Mouse (Mus musculus): ENCODE measurements around the gene Smap1. TPM values are rescaled to one million over a fixed set of nuclear protein-coding genes. Genes with fewer than 3 reads are reported as not detected.

The Smap1 gene
- polyA plus RNA-seq, 1 experiment = 123 TPM

DNA sequence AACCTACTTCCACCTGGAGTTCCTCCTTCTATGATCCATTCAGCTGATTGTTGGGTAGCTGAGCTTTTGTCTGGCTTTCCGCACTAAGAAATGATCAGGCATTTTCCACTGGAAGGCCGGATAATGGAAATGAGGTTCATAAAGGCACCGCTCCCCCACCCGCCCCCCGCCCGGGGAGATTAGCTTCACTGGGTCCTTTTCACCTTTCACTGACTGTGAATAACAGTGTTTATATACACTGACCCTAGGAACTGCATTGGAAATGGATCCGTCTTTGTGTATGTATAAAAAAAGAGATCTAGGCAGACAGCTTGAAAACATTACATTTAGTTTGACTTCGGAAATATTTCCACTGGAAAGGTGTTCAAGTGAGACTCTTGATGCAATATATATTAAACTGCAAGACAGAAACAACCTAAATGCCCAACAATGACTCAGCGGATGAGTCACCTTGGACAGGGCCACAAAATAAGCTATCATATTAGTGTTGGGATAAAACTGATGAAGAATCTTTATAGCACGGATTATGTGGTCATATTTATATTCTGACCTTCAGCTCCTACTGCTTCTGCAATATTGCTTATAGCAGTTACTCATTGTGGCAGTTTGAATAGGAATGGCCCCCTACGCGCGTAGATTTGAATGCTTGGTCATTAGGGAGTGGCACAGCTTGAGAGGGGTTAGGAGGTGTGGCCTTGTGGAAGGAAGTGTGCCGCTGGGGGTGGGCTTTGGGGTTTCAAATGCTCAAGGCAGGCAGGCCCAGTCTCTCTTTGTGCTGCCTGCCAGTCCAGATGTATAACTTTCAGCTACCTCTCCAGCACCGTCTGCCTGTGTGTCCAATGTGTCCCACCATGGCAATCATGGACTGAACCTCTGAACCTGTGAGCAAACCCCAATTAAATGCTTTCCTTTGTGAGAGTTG lies 26.9 kb upstream of the Smap1 start:
- no peak overlapping the region for H3K27ac ChIP-seq (ENCODE audit: insufficient read depth, low read length)
- no peaks in the 10 kb centered on the region for H3K4me1 ChIP-seq (ENCODE audit: control insufficient read depth, insufficient read depth, low read length)
- H3K4me3 ChIP-seq (ENCODE audit: insufficient read depth, low read length) = no peak overlapping the region

DNA sequence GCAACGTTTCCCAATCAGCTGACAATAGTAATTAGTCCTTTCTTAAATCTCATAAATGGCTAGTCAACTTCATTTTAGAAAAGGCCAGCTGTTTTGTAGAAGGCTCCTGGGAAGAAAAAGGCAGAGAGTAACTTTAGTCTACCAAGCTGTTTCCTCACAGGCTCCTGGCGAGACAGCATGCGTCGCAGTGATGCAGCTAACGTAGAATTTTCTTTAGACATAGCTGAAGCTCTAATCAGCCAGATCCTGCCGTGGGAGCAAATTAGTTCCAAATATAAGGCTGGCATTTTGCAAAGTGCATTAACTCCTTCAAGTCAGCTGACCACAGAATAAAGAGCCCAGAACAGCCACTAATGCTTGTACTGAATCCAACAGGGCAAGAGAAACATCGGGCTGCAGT lies 26.2 kb upstream of the Smap1 start:
- no peak overlapping the region for H3K4me3 ChIP-seq (ENCODE audit: insufficient read depth, low read length)
- H3K27ac ChIP-seq (ENCODE audit: insufficient read depth, low read length) = no peak overlapping the region
- no peak for TF ChIP-seq POLR2A (IDR thresholded peaks at IDR 0.05; ENCODE audit: low read depth, low read length)
- TF ChIP-seq CTCF (IDR thresholded peaks at IDR 0.05; ENCODE audit: borderline replicate concordance, insufficient read depth, low read length) = no peak
- H3K4me1 ChIP-seq (ENCODE audit: control insufficient read depth, insufficient read depth, low read length) = no peaks in the 10 kb centered on the region

More for the DNA sequence above, 26.9 kb upstream of the Smap1 start:
- TF ChIP-seq POLR2A (IDR thresholded peaks at IDR 0.05; ENCODE audit: low read depth, low read length) = no peak
- TF ChIP-seq CTCF (IDR thresholded peaks at IDR 0.05; ENCODE audit: borderline replicate concordance, insufficient read depth, low read length) = no peak

GRCm38 (mm10) chr1:23944076-23944475 lies 22.0 kb upstream of the Smap1 start:
- H3K27ac ChIP-seq (ENCODE audit: insufficient read depth, low read length) = no peak overlapping the region
- TF ChIP-seq CTCF (IDR thresholded peaks at IDR 0.05; ENCODE audit: borderline replicate concordance, insufficient read depth, low read length) (no peak), POLR2A (IDR thresholded peaks at IDR 0.05; ENCODE audit: low read depth, low read length) (no peak)
- H3K4me1 ChIP-seq (ENCODE audit: control insufficient read depth, insufficient read depth, low read length) = no peaks in the 10 kb centered on the region
- no peak overlapping the region for H3K4me3 ChIP-seq (ENCODE audit: insufficient read depth, low read length)

GRCm38 (mm10) chr1:23943146-23943940 lies 21.2 kb upstream of the Smap1 start:
- Histone ChIP-seq H3K4me1 (ENCODE audit: control insufficient read depth, insufficient read depth, low read length) (no peaks in the 10 kb centered on the region), H3K27ac (ENCODE audit: insufficient read depth, low read length) (no peak overlapping the region), H3K4me3 (ENCODE audit: insufficient read depth, low read length) (no peak overlapping the region)
- no peak for TF ChIP-seq CTCF (IDR thresholded peaks at IDR 0.05; ENCODE audit: borderline replicate concordance, insufficient read depth, low read length)
- TF ChIP-seq POLR2A (IDR thresholded peaks at IDR 0.05; ENCODE audit: low read depth, low read length) = no peak

DNA sequence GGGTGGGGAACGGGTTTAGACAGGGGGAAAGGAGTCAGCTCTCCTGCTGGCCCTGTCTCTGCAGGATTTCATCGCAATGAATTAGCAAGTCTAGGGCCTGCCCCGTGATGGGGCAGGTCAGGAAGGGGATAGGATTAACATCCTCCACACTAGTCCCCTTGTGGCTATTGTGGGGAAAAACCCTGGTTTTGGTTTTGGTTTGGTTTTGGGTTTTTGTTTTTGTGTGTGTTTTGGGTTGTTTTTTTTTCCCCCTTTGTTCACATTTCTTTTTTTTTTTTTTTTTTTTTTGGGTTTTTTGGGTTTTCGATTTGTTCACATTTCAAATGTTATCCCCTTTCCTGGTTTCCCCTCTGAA lies 13.3 kb upstream of the Smap1 start:
- Histone ChIP-seq H3K4me1 (ENCODE audit: control insufficient read depth, insufficient read depth, low read length) (no peaks in the 10 kb centered on the region), H3K27ac (ENCODE audit: insufficient read depth, low read length) (no peak overlapping the region), H3K4me3 (ENCODE audit: insufficient read depth, low read length) (no peak overlapping the region)
- no peak for TF ChIP-seq POLR2A (IDR thresholded peaks at IDR 0.05; ENCODE audit: low read depth, low read length)

GRCm38 (mm10) chr1:23934669-23935407 lies 12.7 kb upstream of the Smap1 start:
- H3K4me3 ChIP-seq (ENCODE audit: insufficient read depth, low read length) = no peak overlapping the region
- TF ChIP-seq CTCF (IDR thresholded peaks at IDR 0.05; ENCODE audit: borderline replicate concordance, insufficient read depth, low read length) = no peak
- TF ChIP-seq POLR2A (IDR thresholded peaks at IDR 0.05; ENCODE audit: low read depth, low read length) = no peak
- no peaks in the 10 kb centered on the region for H3K4me1 ChIP-seq (ENCODE audit: control insufficient read depth, insufficient read depth, low read length)
- H3K27ac ChIP-seq (ENCODE audit: insufficient read depth, low read length) = no peak overlapping the region

- TF ChIP-seq POLR2A (IDR thresholded peaks at IDR 0.05; ENCODE audit: low read depth, low read length) = no peak
- no peak for TF ChIP-seq CTCF (IDR thresholded peaks at IDR 0.05; ENCODE audit: borderline replicate concordance, insufficient read depth, low read length)
- Histone ChIP-seq H3K4me3 (ENCODE audit: insufficient read depth, low read length) (no peak overlapping the region), H3K27ac (ENCODE audit: insufficient read depth, low read length) (no peak overlapping the region), H3K4me1 (ENCODE audit: control insufficient read depth, insufficient read depth, low read length) (no peaks in the 10 kb centered on the region)
Measured at GRCm38 (mm10) chr1:23929410-23929809, 7.3 kb upstream of the Smap1 start.

- Histone ChIP-seq H3K4me3 (ENCODE audit: insufficient read depth, low read length) (no peak overlapping the region), H3K27ac (ENCODE audit: insufficient read depth, low read length) (no peak overlapping the region), H3K4me1 (ENCODE audit: control insufficient read depth, insufficient read depth, low read length) (no peaks in the 10 kb centered on the region)
- TF ChIP-seq CTCF (IDR thresholded peaks at IDR 0.05; ENCODE audit: borderline replicate concordance, insufficient read depth, low read length) (no peak), POLR2A (IDR thresholded peaks at IDR 0.05; ENCODE audit: low read depth, low read length) (no peak)
Measured at GRCm38 (mm10) chr1:23928371-23928770, 6.3 kb upstream of the Smap1 start.

- no peak overlapping the region for H3K27ac ChIP-seq (ENCODE audit: insufficient read depth, low read length)
- H3K4me1 ChIP-seq (ENCODE audit: control insufficient read depth, insufficient read depth, low read length) = no peaks in the 10 kb centered on the region; the same call in 1 of the 2 replicates
- H3K4me3 ChIP-seq (ENCODE audit: insufficient read depth, low read length) = no peak overlapping the region
Measured at GRCm38 (mm10) chr1:23923779-23924708, 1.9 kb upstream of the Smap1 start.

More at GRCm38 (mm10) chr1:23923779-23924708, 1.9 kb upstream of the Smap1 start:
- TF ChIP-seq POLR2A (IDR thresholded peaks at IDR 0.05; ENCODE audit: low read depth, low read length) = no peak
- TF ChIP-seq CTCF (IDR thresholded peaks at IDR 0.05; ENCODE audit: borderline replicate concordance, insufficient read depth, low read length) = no peak
